Mouse (Mus musculus): ENCODE results near the gene Gm973. TPM values are rescaled to one million over a fixed set of nuclear protein-coding genes. Genes with fewer than 3 reads are reported as not detected.
A peak's percentile ranks its signal among the peaks of the same experiment; 100 is the strongest.
"Not testable (repeated sequence)": the region's sequence is repeated elsewhere in the genome, so short reads cannot be mapped to it uniquely, and the experiment has no call there.

The Gm973 gene
- total RNA-seq, 2 experiments from 2014 or later, result 0.25 TPM; not detected in 1

- intact Hi-C loops (cut with DNase I), result no loop called here
- no peak for DNase-seq
Observed at GRCm38 (mm10) chr1:59609458-59609857, 93.4 kb downstream of the Gm973 start.

- no peak for DNase-seq
Observed at GRCm38 (mm10) chr1:59609896-59610295, 93.8 kb downstream of the Gm973 start.

GRCm38 (mm10) chr1:59610929-59611328 is 94.9 kb downstream of the Gm973 start:
- DNase-seq, result no peak
- intact Hi-C loops (cut with DNase I), result no loop called here

More at GRCm38 (mm10) chr1:59609896-59610295, 93.8 kb downstream of the Gm973 start:
- intact Hi-C loops (cut with DNase I), result no loop called here

- intact Hi-C loops (cut with DNase I), result no loop called here
- DNase-seq, result peak in 1 of 2 experiments; percentile 41
Observed at GRCm38 (mm10) chr1:59613795-59614194, 97.7 kb downstream of the Gm973 start.

GRCm38 (mm10) chr1:59615021-59615420 is 99.0 kb downstream of the Gm973 start:
- no peak for DNase-seq
- intact Hi-C loops (cut with DNase I), result no loop called here

- intact Hi-C loops (cut with DNase I), result no loop called here
- no peak for DNase-seq
Observed at GRCm38 (mm10) chr1:59619201-59619600, 103.1 kb downstream of the Gm973 start.

GRCm38 (mm10) chr1:59623325-59624017 is 107.4 kb downstream of the Gm973 start:
- intact Hi-C loops (cut with DNase I), result loop anchor here (1.0 to 5.0 kb wide), 4 partner anchors 141 to 377 kb away; partner anchors contain the start of gene Fzd7
- DNase-seq, result peak; percentile 29 to 60

GRCm38 (mm10) chr1:59625410-59625809 is 109.3 kb downstream of the Gm973 start:
- no peak for DNase-seq

GRCm38 (mm10) chr1:59629194-59629593 is 113.1 kb downstream of the Gm973 start:
- intact Hi-C loops (cut with DNase I), result no loop called here
- no peak for DNase-seq

More at GRCm38 (mm10) chr1:59625410-59625809, 109.3 kb downstream of the Gm973 start:
- intact Hi-C loops (cut with DNase I), result no loop called here

GRCm38 (mm10) chr1:59630356-59630755 is 114.3 kb downstream of the Gm973 start:
- intact Hi-C loops (cut with DNase I); DNase-seq: not testable (repeated sequence)

- DNase-seq, result no peak
- intact Hi-C loops (cut with DNase I), result no loop called here
Observed at GRCm38 (mm10) chr1:59631986-59632659, 116.1 kb downstream of the Gm973 start.

GRCm38 (mm10) chr1:59633056-59633455 is 117.0 kb downstream of the Gm973 start:
- intact Hi-C loops (cut with DNase I), result no loop called here

GRCm38 (mm10) chr1:59636349-59636748 is 120.3 kb downstream of the Gm973 start:
- intact Hi-C loops (cut with DNase I), result no loop called here
- DNase-seq, result no peak

More at GRCm38 (mm10) chr1:59633056-59633455, 117.0 kb downstream of the Gm973 start:
- DNase-seq, result no peak

GRCm38 (mm10) chr1:59638371-59638770 is 122.3 kb downstream of the Gm973 start:
- no peak for DNase-seq
- intact Hi-C loops (cut with DNase I), result no loop called here

- intact Hi-C loops (cut with DNase I), result no loop called here
- DNase-seq, result no peak
Observed at GRCm38 (mm10) chr1:59642488-59642887, 126.4 kb downstream of the Gm973 start.

GRCm38 (mm10) chr1:59646502-59646901 is 130.4 kb downstream of the Gm973 start:
- DNase-seq; intact Hi-C loops (cut with DNase I): not testable (repeated sequence)

- intact Hi-C loops (cut with DNase I), result no loop called here
Observed at GRCm38 (mm10) chr1:59651201-59651819, 135.2 kb downstream of the Gm973 start.

GRCm38 (mm10) chr1:59653243-59653911 is 137.3 kb downstream of the Gm973 start:
- intact Hi-C loops (cut with DNase I), result no loop called here
- DNase-seq, result no peak

More at GRCm38 (mm10) chr1:59651201-59651819, 135.2 kb downstream of the Gm973 start:
- no peak for DNase-seq

GRCm38 (mm10) chr1:59656244-59657171 is 140.4 kb downstream of the Gm973 start:
- DNase-seq, result no peak
- intact Hi-C loops (cut with DNase I), result no loop called here

Measured in gastrocnemius, postnatal 36 days (tissue).